Mouse (Mus musculus): Measurements from ENCODE around the gene Fam83g.
A peak's percentile ranks its signal among the peaks of the same experiment; 100 is the strongest.
"Not testable (repeated sequence)": the region's sequence is repeated elsewhere in the genome, so short reads cannot be mapped to it uniquely, and the experiment has no call there.

The Fam83g gene

DNA sequence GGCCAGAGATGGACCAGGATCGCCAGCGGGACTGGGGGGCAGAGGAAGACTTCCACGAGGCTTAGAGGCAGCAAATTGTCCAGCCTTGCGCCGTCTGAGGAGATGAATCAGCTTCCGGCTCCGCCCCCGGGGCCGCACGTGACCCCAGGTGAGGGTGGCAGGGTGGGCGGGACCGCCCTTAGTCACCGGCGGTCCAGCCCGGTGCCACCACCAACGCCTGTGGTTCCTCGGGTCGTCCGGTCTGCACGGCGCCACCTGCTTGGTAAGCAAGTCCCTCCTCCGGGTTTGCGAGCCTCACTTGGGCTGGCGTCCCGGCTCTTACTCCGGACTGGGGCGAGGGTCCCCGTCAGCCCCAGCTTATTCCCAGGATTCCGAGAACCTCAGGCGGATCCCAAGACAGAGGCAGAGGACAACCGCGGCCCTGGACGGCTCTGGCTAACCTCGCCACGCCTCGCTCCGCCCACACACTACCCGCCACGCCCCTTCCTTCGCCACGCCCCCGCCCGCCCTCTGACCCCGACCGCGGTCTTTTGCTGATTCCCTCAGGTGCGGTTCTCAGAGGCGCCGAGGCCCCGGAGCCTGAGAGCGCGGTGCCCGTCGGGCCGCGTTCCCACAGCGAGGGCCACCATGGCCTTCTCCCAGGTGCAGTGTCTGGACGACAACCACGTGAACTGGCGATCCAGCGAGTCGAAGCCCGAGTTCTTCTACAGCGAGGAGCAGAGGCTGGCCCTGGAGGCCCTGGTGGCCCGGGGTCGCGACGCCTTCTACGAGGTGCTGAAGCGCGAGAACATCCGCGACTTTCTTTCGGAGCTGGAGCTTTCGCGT, at the start of gene Fam83g:
TSS of gene Fam83g (plus strand) at position 185 of the 825 bp plus-strand sequence.
- DNase-seq = peak; percentile 83

DNA sequence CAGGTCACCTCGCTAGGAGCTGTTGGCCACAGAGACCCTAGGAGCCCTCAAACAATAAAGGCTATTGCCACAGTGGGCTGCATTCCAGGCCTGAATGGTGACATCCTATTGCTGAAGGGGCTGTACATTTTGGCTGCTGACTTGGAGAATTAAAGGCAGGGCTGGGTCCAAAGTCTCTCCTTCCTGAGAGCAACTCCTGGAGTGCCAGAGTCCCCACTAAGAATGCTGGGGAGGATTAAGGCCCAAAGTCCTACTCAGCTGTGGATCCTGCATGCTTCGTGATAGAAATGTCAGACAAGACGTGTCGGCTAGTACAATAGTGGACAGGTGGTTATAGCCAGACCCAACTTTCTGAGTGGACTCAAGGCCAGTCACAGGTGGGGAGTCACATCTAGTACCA, 47.6 kb upstream of the Fam83g start:
- not testable (repeated sequence) for DNase-seq

- no peak for DNase-seq
Observed at GRCm38 (mm10) chr11:61637413-61637812, 46.5 kb upstream of the Fam83g start.

DNA sequence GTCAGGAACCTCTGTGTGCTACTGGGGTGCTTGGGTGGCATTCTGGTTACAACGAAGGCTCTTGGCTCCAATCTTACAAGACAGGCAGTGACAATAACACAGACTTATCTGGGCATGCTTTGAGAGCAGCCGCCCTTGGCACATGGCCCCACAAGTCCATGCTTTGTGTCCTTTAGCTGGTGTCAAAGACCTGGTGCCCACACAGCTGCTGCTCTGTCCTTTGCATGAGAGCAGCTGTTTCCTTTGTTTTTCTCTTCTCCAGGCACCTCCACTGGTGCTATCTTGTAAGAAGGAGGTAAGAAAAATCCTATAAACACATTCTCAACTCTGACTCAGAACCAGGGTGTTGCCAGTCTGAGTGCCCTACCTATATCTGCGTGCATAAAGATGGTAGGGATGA, 46.0 kb upstream of the Fam83g start:
- no peak for DNase-seq

GRCm38 (mm10) chr11:61638764-61639536, 44.9 kb upstream of the Fam83g start:
- peak; percentile 61 for DNase-seq

DNA sequence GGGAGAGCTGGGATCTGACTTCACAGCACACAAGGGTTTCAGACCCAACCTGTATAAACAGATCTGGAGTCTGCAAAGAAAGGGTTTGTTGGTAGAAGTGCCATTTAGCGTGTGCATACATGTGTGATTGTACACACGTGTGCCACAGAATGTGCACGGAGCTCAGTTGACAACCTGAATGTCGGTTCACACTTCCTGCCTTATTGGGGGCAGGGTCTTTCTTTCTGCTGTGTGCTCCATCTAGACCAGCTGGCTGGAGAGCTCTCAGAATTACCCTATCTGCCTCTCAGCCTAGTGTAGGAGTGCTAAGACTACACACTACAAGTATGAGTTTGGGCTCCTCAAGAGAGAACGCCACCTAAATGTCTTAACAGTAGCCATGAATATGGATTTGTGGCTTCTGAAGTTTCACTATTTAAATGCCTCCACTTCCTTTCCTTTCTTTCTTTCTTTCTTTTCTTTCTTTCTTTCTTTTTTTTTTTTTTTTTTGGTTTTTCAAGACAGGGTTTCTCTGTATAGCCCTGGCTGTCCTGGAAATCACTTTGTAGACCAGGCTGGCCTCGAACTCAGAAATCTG, 44.2 kb upstream of the Fam83g start:
- no peak for DNase-seq

DNA sequence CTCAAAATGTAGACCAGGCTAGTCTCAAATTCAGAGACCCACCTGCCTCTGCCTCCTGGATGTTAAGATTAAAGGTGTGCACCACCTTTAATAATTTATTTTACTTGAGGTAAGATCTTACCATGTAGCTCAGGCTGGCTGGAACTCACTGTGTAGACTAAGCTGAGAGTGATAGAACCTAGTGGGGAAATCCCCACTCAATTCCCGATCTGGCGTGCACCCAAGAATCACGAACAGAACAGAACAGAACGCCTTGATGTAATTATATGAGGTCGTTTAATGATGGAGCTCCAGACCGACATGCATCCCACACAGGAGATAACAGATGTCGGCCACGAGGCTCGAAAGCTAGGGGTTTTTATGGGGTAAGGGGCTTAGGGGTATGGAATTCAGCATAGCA, 43.3 kb upstream of the Fam83g start:
- DNase-seq = not testable (repeated sequence)

DNA sequence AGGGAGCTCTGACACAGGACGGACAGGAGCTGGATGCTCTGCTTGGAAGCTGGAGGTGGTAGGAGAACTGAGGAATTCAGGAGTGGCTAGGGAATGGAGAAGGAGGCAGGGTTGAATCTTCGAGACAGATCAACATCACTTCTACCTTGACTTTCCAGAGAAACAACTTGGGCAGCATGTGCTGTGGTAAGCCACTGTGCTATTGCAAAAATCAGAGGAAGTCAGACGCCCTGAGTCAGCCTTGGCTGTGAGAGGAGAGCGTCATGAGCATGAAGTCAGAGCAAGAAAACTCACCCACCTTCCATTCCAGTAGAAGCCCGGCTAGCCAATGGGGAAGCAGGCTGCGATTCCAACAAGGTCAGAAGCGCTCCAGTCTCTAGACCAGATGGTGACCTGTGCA, 41.8 kb upstream of the Fam83g start:
- DNase-seq = no peak

DNA sequence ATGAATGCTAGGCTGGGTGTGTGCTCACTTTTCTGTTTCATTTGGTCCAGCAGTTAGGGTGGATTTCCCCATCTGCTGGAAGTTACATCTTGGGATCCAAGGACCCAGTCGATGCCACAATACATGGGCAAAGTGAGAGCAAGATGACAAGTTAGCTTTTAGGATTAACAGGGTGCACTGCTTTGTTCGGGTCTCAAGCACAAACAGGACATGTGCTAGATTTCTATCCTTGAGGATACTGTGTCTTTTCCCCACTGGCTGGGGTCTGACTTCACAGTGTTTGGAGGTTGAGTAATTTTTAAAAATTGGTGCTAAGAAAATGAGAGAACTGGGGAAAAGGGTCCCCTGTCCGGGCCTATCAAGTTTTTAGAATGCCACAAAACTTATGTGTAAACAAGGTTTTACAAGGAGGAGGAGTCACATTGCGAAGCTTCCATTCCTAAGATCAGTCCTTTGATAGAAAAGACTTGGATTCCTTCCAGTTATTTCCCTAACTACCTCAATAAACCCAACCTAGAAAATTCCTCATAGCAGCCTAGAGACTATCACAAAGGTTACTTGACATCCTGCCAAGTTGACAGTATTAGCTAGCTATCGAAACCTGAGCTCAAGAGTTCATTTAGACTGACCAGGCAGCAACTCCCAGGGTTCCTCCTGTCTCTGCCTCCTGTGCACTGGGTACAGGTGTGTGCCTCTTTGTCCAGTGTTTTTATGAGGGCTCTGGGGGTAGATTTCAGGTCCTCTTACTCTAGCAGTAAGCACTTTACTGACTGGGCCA, 40.5 kb upstream of the Fam83g start:
- DNase-seq = no peak

GRCm38 (mm10) chr11:61644576-61645326, 39.1 kb upstream of the Fam83g start:
- DNase-seq = no peak

DNA sequence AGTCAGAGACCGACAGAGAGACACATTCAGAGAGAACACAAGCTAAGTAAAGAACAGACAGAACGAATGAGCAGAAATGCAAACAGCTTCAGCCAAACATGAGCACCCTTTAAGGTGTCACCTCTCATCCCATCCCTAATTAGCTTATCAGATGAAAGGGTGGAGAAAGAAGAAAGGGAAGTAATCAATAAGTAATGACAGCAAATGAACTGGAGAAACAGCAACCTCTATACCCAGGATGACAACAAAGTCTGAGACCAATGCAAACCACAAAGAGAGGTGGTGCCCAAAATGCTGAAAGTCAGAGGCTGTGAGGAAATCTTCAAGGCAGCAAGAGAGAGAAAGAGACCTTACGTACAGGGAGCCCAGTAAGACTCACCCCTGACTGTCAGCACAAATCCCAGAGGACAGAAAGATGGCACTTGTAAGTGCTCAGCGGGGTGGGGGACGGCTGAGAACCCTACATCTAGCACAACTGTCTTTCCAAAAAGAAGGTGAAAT, 38.5 kb upstream of the Fam83g start:
- DNase-seq = no peak

- no peak for DNase-seq
Observed at GRCm38 (mm10) chr11:61646499-61647039, 37.3 kb upstream of the Fam83g start.

GRCm38 (mm10) chr11:61647110-61647910, 36.6 kb upstream of the Fam83g start:
- DNase-seq = no peak

- DNase-seq = no peak
Observed at GRCm38 (mm10) chr11:61647956-61648748, 35.7 kb upstream of the Fam83g start.

DNA sequence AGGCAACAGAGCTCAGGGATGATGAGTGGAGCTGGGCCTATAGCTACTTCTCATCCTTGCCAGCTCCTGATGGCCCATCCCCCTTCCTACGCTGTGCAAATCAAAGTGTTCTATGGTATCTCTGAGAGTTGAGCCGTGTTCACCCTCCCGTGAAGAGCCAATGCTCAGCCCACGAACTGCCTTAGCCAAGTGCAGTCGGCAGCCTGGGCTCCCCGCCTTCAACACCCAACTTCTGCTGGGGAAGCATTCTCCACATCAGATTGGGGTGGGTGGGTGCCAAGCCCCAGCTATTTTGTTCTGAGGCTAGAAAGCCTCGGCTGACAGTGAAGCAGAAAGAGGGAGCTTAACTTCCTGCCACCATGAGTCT, 35.2 kb upstream of the Fam83g start:
- peak; percentile 55 for DNase-seq

GRCm38 (mm10) chr11:61649163-61649580, 34.7 kb upstream of the Fam83g start:
- no peak for DNase-seq

- no peak for DNase-seq
Observed at GRCm38 (mm10) chr11:61649626-61650025, 34.3 kb upstream of the Fam83g start.

DNA sequence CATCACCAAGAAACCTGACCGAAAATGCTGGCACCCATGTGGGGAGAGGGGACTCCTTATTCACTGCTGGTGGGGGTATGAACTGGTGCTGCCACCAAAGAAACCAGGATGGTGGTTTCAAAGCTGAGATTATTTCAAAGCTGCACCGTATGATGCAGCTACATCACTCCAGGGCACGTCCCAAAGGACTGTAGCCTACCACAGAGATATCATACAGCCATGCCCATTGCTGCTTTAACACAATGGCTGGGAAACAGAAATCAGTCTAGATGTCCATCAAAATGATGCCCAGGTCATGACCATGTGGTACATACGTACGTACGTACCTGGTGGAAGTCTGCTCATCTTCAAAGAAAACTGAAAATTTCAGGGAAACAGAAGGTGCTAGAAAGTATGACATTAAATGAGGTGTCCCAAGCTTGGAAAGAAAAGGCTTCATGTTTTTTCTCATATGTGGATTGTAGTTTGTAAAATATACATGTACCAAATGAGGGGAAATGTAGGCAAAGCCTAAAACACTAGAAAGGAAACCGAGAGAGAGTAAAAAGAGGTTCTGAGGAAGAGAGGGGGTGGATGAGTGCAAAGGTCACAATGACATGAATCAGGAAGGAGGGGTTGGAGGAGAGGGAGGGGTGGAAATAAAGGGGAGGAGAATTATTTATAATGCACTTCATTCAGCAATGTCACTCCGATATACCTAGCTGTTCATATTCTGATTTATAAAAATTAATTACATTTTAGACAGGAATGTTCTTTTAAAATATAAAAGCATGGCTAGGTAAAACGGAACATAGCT, 33.2 kb upstream of the Fam83g start:
- no peak for DNase-seq

GRCm38 (mm10) chr11:61652216-61652615, 31.7 kb upstream of the Fam83g start:
- no peak for DNase-seq

All from thymus, postnatal 14 days (tissue).